Mouse (Mus musculus) cerebellum, postnatal 25 days (tissue): ENCODE data around the gene Thumpd2.
A peak's percentile ranks its signal among the peaks of the same experiment; 100 is the strongest.

Experiments
- DNase-seq, 2 experiments: peaks; one replicate each; pipeline ENCODE4 v3.0.0; 2021; ENCODE audit warnings: mixed read lengths in 2 of 2

The Thumpd2 gene

DNA sequence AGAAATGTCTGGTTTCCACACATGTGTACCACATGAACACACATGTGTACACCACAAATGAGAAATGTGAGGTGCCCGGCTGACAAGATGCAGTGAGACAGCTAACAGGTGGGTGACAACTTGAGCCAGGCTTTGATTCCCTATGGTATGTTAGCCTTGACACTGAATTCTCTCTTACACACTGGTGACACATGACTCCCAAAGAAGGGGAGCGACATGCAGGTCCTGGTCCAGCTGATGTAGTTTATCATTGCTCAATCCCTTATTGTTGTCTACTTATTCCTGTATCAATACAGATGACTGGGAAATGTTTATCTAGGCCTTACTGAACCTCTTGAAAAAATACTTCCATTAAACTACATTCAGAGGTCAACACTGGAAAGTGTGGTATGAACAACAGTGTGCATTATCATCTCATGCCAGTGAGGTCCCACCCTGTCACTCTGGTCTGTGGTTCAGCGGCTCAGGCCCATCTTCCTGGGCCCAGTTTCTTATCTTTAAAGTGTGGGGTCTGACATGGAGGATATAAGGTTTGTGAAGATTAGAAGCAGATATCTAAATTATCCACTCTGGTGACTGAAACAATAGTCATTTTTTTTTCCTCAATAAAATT lies 32.9 kb downstream of the Thumpd2 start:
- DNase-seq, result no peak

DNA sequence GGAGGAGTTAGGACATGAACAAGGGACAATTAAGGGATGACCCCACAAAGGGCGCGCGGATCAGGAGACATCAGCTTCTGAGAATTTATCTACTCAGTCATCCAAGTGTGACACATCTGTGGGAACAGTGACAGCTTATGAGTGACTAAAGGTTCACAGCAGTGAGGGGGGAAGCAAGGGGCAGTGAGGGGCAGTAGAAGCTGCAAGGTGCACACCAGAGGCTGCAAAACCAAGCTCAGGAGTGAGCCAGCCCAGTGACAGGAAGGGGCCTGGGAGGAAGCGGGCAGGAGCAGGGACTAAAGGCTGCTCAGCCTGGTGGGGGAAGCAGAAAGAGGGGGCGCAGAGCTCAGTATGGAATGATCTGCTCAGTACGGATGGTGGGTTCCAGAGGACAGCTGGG lies 37.6 kb downstream of the Thumpd2 start:
- DNase-seq, result no peak

DNA sequence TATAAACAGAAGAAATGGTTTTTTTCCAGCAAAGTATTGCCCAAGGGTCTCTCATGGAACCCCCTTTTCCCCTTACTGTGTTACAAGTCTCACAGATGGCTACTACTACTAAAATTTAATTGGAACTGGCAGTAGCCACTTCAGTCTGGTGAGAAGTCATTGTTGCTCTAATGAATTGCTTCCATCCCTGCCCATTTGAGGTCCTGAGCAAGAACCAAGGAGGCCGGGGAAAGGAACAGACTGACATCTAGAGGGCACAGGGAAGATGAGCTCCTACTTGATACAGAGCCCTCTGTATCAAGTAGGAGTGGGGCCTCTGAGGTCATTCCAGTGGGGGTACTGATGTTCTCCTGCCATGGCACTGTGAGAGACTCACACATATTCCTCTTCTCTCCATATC lies 47.8 kb downstream of the Thumpd2 start:
- peak; percentile 35 to 54 for DNase-seq

DNA sequence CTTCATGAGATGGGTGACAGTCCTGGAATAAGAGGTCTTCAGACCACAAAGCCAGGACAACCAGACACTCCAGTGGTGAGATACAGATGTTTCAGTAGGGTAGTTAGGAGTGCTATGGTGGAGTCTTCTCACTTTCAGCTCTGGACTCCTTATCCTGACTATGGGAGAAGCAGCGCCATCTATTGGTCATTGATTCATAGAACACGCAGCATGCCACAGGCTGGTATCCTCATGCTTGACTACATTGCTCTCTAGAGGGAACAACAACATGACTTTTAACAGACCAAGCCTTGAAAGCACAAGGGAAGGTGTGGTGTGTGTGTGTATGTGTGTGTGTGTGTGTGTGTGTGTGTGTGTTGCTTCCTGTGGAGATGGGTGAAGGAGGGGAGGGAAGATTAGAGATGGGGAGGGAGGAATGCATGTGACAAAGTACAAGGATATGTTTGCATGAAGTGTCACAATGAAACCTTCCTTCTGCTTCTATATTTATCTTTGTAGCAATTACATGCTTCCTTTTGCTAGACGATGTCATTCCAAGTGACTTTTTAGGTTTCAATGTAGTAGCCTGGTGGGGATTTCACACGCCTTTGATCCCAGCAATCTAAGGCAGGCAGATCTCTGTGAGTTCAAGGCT lies 49.0 kb downstream of the Thumpd2 start:
- peak; percentile 48 to 73 for DNase-seq

DNA sequence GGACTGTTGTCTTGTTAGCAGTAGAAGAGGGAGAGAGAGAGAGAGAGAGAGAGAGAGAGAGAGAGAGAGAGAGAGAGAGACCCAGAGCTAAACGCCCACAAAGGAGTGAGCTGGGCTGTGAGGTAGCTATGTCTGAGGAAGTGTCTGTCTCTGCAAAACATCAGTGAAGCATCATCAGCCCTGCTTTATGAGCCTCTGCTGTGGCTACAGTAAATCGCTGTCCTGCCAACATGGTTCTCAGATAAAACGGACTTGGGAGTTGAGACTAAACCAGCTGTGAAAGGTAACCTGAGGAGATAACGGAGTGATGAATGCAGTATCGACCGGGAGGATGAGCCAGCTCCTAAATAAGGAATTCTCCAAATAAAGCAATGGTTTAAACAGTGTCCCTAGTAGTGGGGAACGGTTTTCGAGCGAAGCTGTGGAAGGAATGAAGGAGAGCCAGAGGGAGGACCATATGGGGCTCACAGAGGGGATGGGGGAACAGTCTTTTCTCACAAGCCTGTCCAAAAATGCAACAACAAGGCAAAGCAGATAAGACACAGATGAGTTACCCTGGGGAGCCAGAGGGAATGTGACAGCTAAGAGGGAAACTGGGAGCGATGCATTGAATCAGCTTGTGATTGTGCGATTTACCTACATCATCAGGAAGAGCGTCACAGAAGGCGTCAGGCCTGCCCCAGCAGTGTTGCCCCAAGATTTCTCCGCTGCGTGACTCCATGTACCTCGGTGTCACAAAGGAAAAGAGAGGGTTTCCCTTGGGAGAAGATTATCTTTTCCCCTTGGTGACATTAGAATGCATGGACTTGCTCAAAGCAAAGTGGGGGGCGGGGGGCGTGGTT lies 53.8 kb downstream of the Thumpd2 start:
- no peak for DNase-seq

DNA sequence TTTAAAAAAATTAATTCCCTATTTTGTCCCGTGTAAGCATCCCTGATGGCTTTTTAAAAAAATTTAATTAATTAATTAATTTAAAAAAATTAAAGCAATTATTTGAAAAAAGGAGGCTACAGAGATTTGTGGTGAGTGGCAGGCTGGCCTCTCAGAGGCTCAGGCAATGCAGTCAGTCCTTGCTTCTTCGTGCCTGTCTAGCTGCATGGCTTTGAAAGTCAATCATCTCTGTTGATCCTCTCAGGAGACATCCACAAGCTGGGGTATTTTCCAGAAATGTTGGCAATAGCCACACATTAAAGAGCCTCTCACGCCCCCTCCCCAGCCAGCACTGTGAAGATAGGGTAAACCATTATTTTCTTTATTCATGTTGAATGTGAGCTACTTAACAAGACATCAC lies 54.7 kb downstream of the Thumpd2 start:
- DNase-seq, result no peak

DNA sequence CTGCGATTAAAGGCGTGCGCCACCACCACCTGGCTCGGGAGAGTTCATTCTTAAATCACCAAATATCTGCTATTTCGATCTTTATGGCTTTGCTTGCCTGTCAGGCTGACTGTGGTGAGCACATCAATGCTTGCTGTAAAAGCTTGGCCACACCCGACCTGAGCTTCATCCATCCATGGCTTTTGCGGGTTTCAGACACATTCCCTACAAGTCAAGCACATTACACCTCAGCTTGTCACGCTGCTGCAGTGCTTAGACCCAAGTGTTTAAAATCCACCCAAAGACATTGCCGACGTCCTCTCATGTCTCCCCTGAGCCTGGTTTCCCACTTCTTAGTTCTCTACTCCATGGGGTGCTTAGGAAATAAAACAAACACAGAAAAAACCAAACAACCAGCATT lies 55.8 kb downstream of the Thumpd2 start:
- no peak for DNase-seq

DNA sequence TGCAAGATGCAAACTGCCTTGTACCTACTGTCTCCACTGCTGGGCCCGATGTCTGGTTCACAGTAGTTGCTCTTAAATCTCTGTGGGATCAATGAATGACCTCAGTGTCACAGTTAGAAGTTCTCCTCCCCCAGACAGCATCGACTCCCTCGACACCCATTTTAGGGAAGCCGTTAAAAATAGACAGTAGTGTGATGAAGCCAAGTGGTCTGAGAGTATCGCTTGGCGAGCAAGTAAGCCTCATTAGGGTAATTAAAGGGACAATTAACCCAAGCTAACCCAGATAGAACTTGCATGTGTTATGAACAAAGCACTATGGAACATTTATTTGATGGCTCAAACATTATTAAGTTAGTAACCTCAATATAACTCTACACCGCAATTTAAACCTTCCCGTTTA lies 59.6 kb downstream of the Thumpd2 start:
- DNase-seq, result no peak

DNA sequence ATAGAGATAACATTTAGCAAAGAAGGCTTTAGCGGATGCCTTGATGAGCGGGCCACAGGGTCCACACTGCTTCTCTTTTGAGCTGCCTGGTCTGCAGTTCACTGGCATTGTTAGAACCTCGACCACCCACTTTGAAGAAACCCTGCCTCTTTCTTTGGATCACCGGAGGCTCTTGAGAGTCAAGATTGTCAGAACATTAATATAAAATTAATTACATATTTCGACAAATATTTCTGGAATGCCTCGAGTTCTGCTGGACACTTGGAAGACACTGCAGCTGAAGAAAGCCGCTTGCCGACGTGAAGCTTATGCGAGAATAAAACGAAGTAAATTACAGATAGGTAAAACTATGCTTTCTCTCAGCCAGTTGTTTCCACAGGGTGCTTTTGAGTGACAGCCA lies 60.4 kb downstream of the Thumpd2 start:
- no peak for DNase-seq

DNA sequence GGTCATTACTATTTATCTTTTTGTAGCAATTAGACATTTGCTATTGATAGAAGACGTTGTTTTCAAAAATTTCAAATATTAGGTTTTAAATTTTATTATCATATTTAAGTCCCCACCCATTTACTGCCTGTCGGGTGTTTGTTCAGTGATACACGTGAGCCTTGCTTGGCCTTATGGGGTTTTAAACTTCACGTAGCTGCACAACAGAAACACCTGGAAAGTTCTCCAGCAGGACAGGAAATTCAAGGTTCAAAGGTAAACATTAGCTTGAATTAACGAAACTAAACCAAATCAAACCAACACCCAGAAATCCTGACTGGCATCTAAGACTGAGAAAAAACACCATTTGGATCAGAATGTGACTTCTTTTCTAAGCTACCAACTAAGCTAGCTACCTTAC lies 62.8 kb downstream of the Thumpd2 start:
- no peak for DNase-seq

DNA sequence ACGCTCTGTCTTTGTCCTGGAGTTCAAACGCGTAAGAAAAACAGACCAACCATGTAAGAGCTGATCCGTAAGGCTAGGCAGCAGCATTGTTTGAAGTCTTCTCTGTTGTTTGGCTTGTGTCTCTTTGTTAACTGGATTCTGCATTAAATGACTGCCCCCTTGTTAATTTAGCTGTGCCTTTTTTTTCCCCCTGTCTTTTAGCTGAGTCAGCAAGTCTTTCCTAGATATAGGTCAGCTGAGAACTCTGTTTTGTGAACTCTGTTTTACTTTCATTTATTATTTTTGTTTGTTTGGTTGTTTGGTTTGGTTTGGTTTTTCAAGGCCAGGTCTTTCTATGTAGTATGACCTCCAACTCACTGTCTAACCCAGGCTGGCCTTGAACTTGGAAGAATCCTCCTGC lies 63.2 kb downstream of the Thumpd2 start:
- no peak for DNase-seq

DNA sequence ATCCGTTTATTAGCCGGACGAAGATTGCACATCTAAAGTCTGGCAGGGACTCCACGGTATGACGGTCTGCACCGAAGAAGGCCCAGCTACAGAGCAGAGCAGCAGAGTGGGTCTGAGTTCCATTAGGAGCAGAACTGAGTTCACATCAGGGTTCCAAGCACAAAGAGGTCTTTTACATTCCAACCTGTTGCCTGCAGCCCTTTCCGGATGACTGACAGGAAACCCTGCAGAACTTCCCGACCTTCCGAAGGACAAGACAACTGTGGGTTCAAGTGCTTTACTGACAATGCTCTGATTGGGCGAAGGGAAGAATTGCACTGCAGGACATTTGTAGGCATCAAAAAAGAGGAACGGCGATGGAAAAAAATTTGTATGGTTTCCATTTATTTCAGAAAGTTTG lies 63.9 kb downstream of the Thumpd2 start:
- DNase-seq, result no peak

DNA sequence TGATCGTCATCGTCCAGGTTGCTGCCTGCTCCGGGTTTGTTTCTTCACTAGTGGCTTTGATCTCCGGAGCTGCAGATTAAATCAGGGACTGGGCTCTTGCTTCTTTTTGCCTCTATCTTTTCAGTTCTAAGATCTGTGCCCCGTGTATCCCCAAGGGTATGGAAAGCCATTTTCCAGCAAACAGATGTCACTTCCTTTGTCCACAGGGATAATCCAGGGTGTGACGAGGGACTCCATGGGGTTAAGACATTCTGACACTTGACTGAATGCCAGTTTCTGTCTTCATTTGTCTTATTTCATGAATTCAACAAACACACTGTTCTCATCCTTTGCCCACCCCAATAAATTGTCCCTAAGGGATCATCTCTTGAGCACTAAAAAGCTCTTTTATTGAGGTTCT lies 65.9 kb downstream of the Thumpd2 start:
- DNase-seq, result no peak

DNA sequence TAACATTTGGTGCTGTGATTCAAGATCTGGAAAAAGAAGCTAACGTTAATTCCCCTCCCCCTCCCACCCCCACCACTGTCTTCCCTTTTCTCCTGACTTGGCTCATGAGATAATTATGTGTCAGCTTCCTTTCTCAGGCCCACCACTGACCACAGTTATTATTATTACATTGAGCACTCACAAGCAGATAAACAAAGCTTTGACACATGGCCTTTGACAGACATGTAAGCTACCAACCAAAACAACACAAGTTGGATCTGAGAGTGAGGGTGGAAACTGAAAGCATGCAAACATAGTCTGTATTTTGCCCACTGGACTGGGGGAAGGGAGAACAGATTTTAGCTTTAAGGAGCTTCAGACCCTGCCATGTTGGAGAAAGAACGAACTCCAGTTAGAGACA lies 67.7 kb downstream of the Thumpd2 start:
- no peak for DNase-seq

DNA sequence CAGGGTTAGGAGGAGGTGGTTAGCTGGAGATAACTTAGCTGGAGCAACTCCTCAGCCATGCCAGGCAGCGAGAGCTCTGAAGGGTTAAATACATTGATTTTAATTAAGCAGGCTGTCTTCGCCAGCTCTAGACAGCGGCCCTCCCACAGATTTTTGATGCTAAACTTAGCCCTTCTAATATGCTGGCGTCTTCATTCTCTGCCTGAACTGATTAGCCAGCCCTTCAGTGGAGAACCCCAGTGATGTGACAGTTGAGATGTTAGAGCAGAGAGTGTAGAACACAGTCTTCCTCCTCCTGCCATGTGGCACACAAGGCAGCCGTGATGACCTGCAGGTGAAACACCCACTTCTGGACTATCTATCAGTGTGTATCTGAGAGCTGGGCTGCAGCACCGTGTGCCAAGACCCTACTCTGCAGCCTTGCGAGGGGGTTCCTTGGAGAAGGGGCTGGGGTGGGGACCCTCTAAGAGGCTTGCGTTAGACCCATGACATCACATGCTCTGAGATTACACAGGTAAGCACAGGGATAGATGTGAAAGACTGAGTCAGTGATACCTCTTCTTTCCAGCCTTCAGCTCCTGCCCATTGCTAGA lies 73.3 kb downstream of the Thumpd2 start:
- no peak for DNase-seq

DNA sequence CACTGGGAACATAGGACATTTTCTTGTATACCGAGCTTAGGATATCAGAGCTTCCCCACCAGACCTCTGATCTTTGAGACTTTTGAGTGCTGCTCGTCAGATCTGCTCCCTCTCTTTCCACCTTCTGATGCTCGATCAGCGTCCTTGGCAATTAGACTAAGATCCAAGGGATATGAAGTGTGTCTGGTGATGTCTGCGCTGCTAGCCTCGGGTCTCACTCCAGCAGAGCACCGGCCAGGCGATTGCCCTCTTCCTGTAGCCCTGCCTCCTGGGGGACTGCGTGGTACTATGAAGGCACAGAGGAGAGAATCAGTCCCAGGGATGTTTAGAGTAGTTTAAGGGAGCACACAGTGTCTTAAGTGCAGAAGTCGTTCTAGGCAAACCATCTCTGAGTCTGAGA lies 81.9 kb downstream of the Thumpd2 start:
- DNase-seq, result peak in 1 of 2 experiments; percentile 57

DNA sequence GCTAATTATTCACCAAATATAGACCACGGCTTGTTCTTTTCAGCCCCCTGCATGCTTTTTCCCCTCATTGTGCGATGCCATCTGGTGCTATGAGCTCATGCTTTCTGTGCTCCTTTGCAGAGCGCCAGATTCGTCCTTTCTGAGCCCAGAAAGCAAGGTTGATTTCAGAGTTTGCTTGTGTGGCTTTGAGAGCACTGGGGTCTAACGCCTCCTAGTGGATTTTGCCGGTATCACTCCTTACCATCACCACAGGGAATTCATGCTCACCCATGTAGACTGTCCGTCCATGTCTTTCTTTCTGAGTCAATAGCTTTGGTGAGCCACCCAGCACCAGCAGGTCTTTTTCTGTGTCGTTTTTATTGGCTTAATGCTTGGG lies 82.5 kb downstream of the Thumpd2 start:
- DNase-seq, result peak; percentile 94

DNA sequence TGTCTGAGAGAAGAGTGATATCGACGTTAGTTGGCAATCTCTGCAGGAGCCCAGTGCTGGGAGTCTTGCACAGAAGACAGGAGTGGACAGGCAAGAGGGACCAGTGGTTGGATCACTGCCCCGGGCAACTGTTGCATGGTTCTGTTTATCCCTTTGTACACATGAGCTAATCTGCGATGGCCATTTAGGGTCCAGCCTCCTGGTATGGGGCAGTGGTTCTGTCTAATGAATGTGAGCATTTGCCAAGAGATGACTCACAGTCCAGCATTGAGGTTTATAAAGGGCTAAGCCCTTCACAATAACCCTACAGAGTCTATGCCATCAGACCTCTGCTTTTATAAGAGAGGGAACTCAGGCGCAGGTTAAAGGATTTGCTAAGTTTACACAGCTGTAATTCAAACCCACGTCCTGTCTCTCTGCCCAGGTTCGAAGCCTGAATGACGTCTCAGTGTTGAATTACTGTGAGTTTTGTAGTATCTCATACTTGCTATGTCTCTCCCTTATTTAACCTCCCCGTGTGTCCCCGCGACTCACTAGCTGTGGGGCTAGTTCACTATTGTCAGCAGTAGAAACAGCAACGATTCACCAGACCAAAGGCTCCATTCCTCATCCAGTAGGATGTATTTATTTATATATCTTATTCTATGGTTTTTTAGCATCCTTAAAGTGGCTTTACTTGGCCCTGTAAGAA lies 83.0 kb downstream of the Thumpd2 start:
- DNase-seq, result peak; percentile 85 to 90

DNA sequence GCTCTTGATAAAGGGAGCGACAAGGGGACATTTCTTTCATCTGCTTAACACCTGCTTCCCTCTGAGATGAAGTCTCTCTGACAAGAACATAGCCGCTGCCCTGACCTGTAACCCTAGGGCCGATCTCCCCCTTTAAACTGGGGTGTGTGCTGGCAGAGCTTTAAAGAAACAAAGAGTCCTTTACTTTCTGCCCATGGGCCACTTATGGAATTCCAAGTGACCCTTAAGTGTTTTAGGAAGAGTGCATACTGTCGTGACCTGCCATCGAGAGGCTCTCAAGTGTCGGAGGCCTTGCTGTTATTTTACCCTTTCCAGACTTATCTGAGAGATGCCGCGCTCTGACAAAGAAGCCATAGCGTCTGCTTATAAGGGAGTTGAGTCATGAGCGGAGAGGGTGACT lies 84.8 kb downstream of the Thumpd2 start:
- DNase-seq, result no peak

DNA sequence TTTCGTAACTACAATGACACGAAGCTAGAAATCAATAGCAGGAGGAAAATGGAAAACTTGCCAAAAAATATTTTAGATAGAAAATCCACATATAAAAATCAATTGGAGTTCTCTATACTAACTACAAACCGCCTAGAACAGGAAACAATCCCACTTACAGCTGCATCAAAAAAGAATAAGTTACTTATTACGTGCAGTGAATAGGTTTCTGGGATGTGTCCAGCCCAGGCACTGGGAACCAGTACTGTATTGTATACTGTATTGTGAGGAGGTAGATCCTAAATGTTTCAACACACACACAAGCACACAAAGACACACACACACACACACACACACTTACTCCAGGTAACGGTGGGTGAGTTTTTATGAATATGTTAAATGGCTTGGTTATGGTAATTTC lies 87.6 kb downstream of the Thumpd2 start:
- DNase-seq, result no peak
